In the genomic region with DNA sequence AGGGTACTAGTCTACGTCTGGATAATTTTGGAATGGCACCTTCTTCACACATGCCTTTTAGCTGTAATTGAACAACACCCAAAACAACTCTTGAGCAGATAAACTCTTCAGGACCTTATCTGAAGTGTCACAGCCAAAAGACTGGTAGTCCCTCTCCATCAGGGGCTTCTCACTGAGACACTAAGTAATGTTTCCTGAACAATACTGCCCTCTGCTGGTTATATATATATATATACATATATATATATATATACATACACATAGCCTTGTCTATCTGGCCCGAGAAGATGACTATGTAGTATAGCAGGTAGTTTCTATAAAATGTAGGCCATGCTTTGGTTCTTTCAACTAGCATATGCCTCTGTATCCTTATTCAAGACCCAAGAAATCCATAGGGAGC, we compare ENCODE assay signal across 14 mouse cellular contexts. TPM values are rescaled to one million over a fixed set of nuclear protein-coding genes. Genes with fewer than 3 reads are reported as not detected.
DNase-seq lines count a peak whose midpoint lies in the region; ATAC-seq and TF ChIP-seq lines count a peak whose summit lies in the region.
"Had no signal": no experiment of that assay in that cellular context is flagged by ENCODE, and none has a peak within 500 bp of the region (broad histone marks: within the 10 kb centered on the region; RNA-seq: fewer than 3 reads in every experiment).

No protein-coding gene starts in this region.

- H3K9me3 ChIP-seq in lung, postnatal 0 days (ENCODE audit: low read length) = no peaks in the 10 kb centered on the region
- H3K9me3 ChIP-seq: embryonic facial prominence, embryonic 12.5 days; neural tube, embryonic 13.5 days had no signal

- H3K4me1 ChIP-seq in lung, postnatal 0 days (ENCODE audit: insufficient read depth, low read depth, low read length) = no peaks in the 10 kb centered on the region
- H3K4me1 ChIP-seq: embryonic facial prominence, embryonic 12.5 days; neural tube, embryonic 13.5 days had no signal

- TF ChIP-seq CTCF in lung, postnatal 0 days (IDR thresholded peaks at IDR 0.05) = peak; percentile 50

- H3K4me3 ChIP-seq in lung, postnatal 0 days (ENCODE audit: low read depth, low read length) = no peak overlapping the region
- H3K4me3 ChIP-seq: embryonic facial prominence, embryonic 12.5 days; neural tube, embryonic 13.5 days had no signal

- peak; percentile 41; the same call in 1 of the 2 replicates for ATAC-seq in frontal cortex, adult (ENCODE audit: low TSS enrichment)
- ATAC-seq in lung, postnatal 0 days = no peak; the same call in 1 of the 2 replicates
- no peak for ATAC-seq in cerebellum, adult (ENCODE audit: insufficient number of reproducible peaks, low FRiP score, low TSS enrichment)

- H3K27ac ChIP-seq in lung, postnatal 0 days (ENCODE audit: low read length) = no peak overlapping the region
- H3K27ac ChIP-seq: embryonic facial prominence, embryonic 12.5 days; neural tube, embryonic 13.5 days had no signal

- no peak for TF ChIP-seq EP300 in lung, postnatal 0 days (IDR thresholded peaks at IDR 0.05)

- no peak overlapping the region for H3K9ac ChIP-seq in lung, postnatal 0 days (replicated peaks; ENCODE audit: low read depth)
- H3K9ac ChIP-seq: embryonic facial prominence, embryonic 12.5 days; neural tube, embryonic 13.5 days had no signal

- DNase-seq in frontal cortex, postnatal 25 days (ENCODE audit: low spot score in 2 of 2) = no peak
- peak; percentile 72 for DNase-seq in lung, postnatal 0 days (ENCODE audit: low spot score)
- DNase-seq in lung, postnatal 25 days (ENCODE audit: low spot score) = no peak
- DNase-seq in c-Kit-positive CD71-positive TER-119-negative erythroid progenitor cells, embryonic 14.5 days (ENCODE audit: low read depth) = peak; percentile 9
- DNase-seq in retina, embryonic 14.5 days (ENCODE audit: low spot score) = peak; percentile 89
- DNase-seq in T-cell, adult 2 months (ENCODE audit: low spot score) = no peak
- DNase-seq: adrenal gland, adult 8-10 months; gastrocnemius, postnatal 25 days had no signal

- no peaks in the 10 kb centered on the region for H3K36me3 ChIP-seq in lung, postnatal 0 days (ENCODE audit: insufficient read depth, low read length)
- H3K36me3 ChIP-seq: embryonic facial prominence, embryonic 12.5 days; neural tube, embryonic 13.5 days had no signal

- 40% methylated on average over 2 of the region's 2 CpGs for WGBS in lung, postnatal 0 days

- H3K27me3 ChIP-seq in lung, postnatal 0 days (replicated peaks; ENCODE audit: insufficient read depth, low read length) = no peaks in the 10 kb centered on the region
- H3K27me3 ChIP-seq: embryonic facial prominence, embryonic 12.5 days; neural tube, embryonic 13.5 days had no signal

- H3K4me2 ChIP-seq in lung, postnatal 0 days (replicated peaks; ENCODE audit: low read depth, low read length) = no peak overlapping the region
- H3K4me2 ChIP-seq: embryonic facial prominence, embryonic 12.5 days; neural tube, embryonic 13.5 days had no signal

RNA-seq across cellular contexts. Expression of gene E330034G19Rik, which starts 17.5 kb away (rescaled TPM):
- polyA plus RNA-seq in lung, postnatal 0 days (2015; fragmentation: Nextera tagmentation; extraction: Ambion mirVana) = not detected in 2 replicates
- polyA plus RNA-seq: embryonic facial prominence, embryonic 12.5 days; large intestine, adult 2 months; limb, embryonic 11.5 days; neural tube, embryonic 13.5 days had no signal

RNA-seq across cellular contexts. Expression of gene Dlg5, which starts 29.8 kb away (rescaled TPM):
- 5.7 and 6.0 TPM in 2 replicates for polyA plus RNA-seq in lung, postnatal 0 days (2015; fragmentation: Nextera tagmentation; extraction: Ambion mirVana)

Comparison
In these comparisons a context has a peak if more than half of its experiments do, and no peak if none do; other contexts are left out.
1. DNase-seq: peak in lung, postnatal 0 days (single experiment), c-Kit-positive CD71-positive TER-119-negative erythroid progenitor cells, embryonic 14.5 days (single experiment) and retina, embryonic 14.5 days (single experiment); none in frontal cortex, postnatal 25 days (0 of 2), lung, postnatal 25 days (single experiment) and T-cell, adult 2 months (single experiment).